Mouse (Mus musculus) forebrain, embryonic 15.5 days (tissue): ENCODE results near the gene Sass6. TPM values are rescaled to one million over a fixed set of nuclear protein-coding genes. Genes with fewer than 3 reads are reported as not detected.
"Not testable (repeated sequence)": the region's sequence is repeated elsewhere in the genome, so short reads cannot be mapped to it uniquely, and the experiment has no call there.

Experiments
- ATAC-seq: fragments of 200-750 bp; cut with Nextera tagmentation; replicated peaks from 2 replicates; pipeline ENCODE4 v1.8.0; 2017; ENCODE audit warnings: mild to moderate bottlenecking, moderate TSS enrichment, moderate library complexity
- H3K27ac ChIP-seq: fragments of 300-500 bp; sonication (generic); replicated peaks from 2 replicates; pipeline ENCODE4 v1.5.1; 2015; ENCODE audit warnings: mild to moderate bottlenecking, inconsistent platforms
- H3K27me3 ChIP-seq: fragments of 300-500 bp; sonication (generic); 2 replicates; pipeline ENCODE4 v1.6.1; 2015; ENCODE audit warnings: inconsistent platforms
- H3K36me3 ChIP-seq: fragments of 300-500 bp; sonication (generic); 2 replicates; pipeline ENCODE4 v1.6.1; 2015; ENCODE audit warnings: mild to moderate bottlenecking, inconsistent platforms
- H3K4me1 ChIP-seq: fragments of 300-500 bp; sonication (generic); 2 replicates; pipeline ENCODE4 v1.6.1; 2015; ENCODE audit warnings: inconsistent platforms
- H3K4me2 ChIP-seq: fragments of 300-500 bp; sonication (generic); replicated peaks from 2 replicates; pipeline ENCODE4 v1.6.1; 2015; ENCODE audit warnings: mild to moderate bottlenecking, inconsistent platforms
- H3K4me3 ChIP-seq: fragments of 300-500 bp; sonication (generic); 2 replicates; pipeline ENCODE4 v1.5.1; 2015; ENCODE audit warnings: mild to moderate bottlenecking, inconsistent platforms
- H3K9ac ChIP-seq: fragments of 300-500 bp; sonication (generic); replicated peaks from 2 replicates; pipeline ENCODE4 v1.6.1; 2015; ENCODE audit warnings: mild to moderate bottlenecking, inconsistent platforms
- H3K9me3 ChIP-seq: fragments of 300-500 bp; sonication (generic); 2 replicates; pipeline ENCODE4 v1.6.1; 2016; ENCODE audit warnings: inconsistent platforms
- WGBS: fragments of 180-500 bp; shearing (Covaris S2); methylation state at CpG from one replicate; pipeline ENCODE4 v1.1.7; 2015; ENCODE audit warnings: mixed read lengths; 5-methylcytosine and 5-hydroxymethylcytosine counted together
- polyA plus RNA-seq: library from polyadenylated mRNA; unstranded; fragments of >200 nt; fragmentation: Nextera tagmentation; extraction: Ambion mirVana; gene quantifications from 2 replicates; pipeline ENCODE4 v1.2.1, GENCODE M21; 2015

Sass6 gene
- polyA plus RNA-seq, 1 experiment from 2014 or later = 20.1 TPM

DNA sequence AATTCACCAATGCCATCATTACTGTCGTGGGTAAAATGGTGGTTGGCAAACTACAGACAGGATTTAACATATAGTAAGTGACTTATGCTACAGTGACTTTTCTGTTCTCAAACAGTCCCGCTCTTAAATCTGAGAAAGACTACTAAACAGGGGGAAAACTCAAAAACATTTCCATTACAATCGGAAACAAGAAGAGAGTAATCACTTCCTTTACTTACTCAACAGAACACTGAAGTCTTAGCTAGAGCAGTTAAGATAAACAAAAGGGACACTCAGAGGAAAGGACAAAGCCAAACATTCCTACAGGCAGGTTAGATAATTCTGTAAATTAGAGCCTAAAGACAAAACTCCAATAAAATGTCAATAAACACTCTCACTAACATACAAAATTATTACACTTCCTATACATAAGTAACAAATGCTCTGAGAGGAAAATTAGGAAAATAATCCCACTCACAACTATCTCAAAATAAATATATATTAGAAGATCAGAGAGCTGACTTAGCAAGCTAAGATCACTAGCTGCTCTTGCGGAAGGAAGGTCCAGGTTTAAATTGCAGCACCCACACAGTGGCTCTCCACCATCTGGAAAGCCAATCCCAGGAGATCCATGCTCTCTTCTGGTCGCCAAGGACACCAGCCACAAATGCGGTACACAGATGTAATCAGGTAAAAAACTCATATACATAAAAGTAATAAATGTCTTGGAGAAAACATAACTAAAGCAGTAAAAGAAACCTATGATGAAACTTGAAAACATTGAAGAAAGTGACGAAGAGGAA, 61.6 kb downstream of the Sass6 start:
- Histone ChIP-seq H3K36me3 (no peaks in the 10 kb centered on the region), H3K27ac (no peak overlapping the region), H3K9me3 (no peaks in the 10 kb centered on the region), H3K9ac (no peak overlapping the region), H3K4me1 (peaks cover 55% of the 10 kb centered on the region), H3K27me3 (no peaks in the 10 kb centered on the region), H3K4me3 (no peak overlapping the region), H3K4me2 (no peak overlapping the region)
- no peak for ATAC-seq
- 77% methylated on average over 7 of the region's 7 CpGs for WGBS

DNA sequence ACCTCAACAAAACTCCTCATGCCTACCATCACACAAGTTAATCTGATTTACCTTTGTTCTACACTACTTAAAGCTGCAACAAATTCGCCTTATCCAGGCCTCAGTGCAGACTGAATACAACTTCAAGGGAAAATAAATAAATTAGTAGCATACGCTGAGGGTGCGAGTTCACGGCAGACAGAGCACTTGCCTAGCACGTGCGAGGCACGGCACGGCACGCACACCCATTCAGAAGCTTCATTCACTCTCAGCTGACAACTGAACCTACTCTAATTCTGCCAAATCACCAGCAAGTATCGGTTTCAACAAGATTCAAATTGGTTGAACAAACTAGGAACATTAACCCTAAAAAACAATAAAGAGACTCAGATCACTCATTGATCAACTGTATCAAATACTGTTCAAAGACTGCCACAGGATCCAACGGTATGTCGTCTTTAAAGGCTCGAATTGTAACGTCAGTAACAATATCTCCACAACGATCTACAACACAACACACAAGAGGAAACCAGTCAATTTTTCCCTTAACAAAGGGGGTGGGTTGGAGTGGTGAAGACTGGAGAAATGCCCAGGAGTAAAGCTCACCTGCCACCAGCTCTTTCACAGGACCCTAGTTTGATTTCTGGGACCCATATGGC, 64.3 kb downstream of the Sass6 start:
- Histone ChIP-seq H3K36me3 (no peaks in the 10 kb centered on the region), H3K27me3 (no peaks in the 10 kb centered on the region), H3K4me3 (no peak overlapping the region), H3K4me1 (peaks cover 43% of the 10 kb centered on the region), H3K9me3 (no peaks in the 10 kb centered on the region), H3K9ac (no peak overlapping the region), H3K27ac (no peak overlapping the region), H3K4me2 (no peak overlapping the region)
- WGBS = 68% methylated on average over 15 of the region's 15 CpGs
- no peak for ATAC-seq

DNA sequence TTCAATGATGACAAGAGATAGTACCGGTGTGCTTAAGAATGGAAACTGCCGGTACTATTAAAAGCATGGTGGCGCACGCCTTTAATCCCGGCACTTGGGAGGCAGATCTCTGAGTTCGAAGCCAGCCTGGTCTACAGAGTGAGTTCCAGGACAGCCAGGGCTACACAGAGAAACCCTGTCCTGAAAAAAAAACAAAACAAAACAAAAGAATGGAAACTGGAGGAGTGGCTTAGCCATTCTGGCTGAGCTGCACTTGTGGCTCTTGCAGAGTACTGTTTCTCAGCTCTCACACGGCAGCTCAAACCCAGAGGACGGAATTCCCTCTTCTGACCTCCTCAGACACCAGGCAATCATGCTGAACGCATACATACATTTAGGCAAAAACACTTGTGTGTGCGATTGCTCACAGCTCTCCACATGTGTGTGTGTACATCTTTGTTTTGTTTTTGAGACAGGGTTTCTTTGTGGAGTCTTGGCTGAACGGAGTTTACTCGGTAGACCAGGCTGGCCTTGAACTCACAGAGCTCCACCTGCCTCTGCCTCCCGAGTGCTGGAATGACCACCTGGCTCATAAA, 65.2 kb downstream of the Sass6 start:
- no peak overlapping the region for H3K4me3 ChIP-seq
- 79% methylated on average over 13 of the region's 13 CpGs for WGBS
- H3K27ac ChIP-seq = no peak overlapping the region
- H3K27me3 ChIP-seq = no peaks in the 10 kb centered on the region
- H3K4me1 ChIP-seq = peaks cover 43% of the 10 kb centered on the region
- no peak overlapping the region for H3K9ac ChIP-seq
- no peak for ATAC-seq
- no peaks in the 10 kb centered on the region for H3K36me3 ChIP-seq
- no peaks in the 10 kb centered on the region for H3K9me3 ChIP-seq
- peak overlapping the region; percentile 55; the same call in 1 of the 2 replicates for H3K4me2 ChIP-seq

DNA sequence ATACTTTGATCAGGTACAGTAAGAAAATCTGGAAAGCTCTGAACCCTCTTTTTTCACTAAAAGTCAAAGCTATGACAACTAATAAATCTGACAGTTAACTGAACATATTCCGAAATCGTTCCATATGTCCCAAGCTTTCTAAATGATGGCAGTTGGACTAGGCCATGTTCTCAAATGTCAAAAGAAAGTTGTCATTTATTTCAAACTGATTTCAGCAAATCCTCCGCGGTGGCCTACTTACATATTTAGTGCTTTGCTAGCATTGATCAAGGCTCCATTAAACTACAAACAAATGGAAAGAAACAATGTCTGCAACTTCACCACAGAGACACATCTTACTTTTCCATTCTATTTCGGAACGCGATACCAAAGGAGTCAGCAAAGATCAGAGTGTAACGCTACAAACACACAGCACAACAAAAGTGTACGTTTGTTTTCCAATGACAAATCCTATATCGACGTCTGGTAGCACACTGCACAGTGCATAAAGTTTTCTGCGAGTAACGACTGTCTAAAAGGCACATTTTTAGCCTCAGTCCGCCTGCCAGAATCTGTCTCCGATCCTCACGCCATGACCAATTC, 66.6 kb downstream of the Sass6 start:
- peak overlapping the region; percentile 55 for H3K4me2 ChIP-seq
- H3K4me1 ChIP-seq = peaks cover 43% of the 10 kb centered on the region
- WGBS = 6% methylated on average over 16 of the region's 16 CpGs
- ATAC-seq = no peak; the same call in 1 of the 2 replicates
- no peaks in the 10 kb centered on the region for H3K27me3 ChIP-seq
- peak overlapping the region; percentile 73 for H3K9ac ChIP-seq
- peak overlapping the region; percentile 70 for H3K4me3 ChIP-seq
- H3K27ac ChIP-seq = peak overlapping the region; percentile 89
- no peaks in the 10 kb centered on the region for H3K36me3 ChIP-seq
- no peaks in the 10 kb centered on the region for H3K9me3 ChIP-seq

DNA sequence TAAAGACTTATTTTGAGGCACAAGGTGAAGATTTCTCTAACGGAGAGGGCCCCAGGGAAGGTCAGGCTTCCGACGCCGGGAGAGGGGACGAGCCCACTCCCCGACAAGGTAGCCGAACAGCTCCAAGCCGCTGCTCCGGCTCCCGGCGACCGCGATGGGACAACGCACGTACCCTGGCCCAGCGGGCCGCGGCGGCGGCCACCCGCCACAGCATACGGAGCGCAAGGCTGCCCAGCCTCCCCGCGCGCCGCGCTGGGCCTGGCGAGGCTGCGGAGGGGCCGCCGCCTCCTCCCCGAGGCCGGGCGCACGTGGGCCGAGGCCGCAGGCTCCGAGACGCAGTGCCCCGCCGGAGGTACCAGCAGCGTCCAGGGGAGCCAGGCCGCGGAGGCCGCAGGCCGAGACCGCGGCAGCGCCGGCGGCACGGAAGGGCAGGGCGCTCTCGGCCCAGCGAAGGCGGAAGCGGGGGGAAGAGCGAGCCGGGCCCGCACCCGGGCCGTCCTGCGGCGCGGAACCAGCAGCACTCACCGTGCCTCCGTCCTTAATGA, 67.2 kb downstream of the Sass6 start:
- Histone ChIP-seq H3K27ac (peak overlapping the region; percentile 89), H3K4me3 (peak overlapping the region; percentile 70), H3K9me3 (no peaks in the 10 kb centered on the region), H3K4me1 (peaks cover 43% of the 10 kb centered on the region), H3K27me3 (no peaks in the 10 kb centered on the region), H3K9ac (peak overlapping the region; percentile 73), H3K4me2 (peak overlapping the region; percentile 55), H3K36me3 (no peaks in the 10 kb centered on the region)
- WGBS = under 1% methylated on average over 58 of the region's 68 CpGs
- peak; percentile 90 for ATAC-seq

DNA sequence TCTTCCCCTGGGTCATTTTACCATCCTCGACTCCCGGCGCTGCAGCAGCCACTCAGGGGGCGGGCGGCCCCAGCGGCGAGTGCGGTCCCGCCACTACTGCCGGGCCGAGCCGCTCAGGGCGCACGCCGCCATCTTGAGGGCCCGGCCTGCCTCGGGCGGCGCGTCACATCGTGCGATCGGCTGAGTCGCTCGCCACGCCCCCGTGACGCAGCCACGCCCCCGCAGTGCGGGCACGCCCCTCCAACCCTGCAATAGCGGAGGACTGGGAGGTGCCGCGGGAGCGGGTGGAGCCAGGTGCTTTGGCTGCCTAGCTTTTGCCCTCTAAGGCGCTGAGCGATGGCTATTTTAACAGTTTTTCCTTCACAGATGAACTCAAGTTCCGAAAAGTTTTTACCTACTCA, 67.7 kb downstream of the Sass6 start, which contains the start of gene Mfsd14a:
Gene Mfsd14a (minus strand): TSS at position 215 of the 401 bp plus-strand sequence.
- peak within 1 kb of the TSS; percentile 89 for H3K27ac ChIP-seq
- H3K27me3 ChIP-seq = no peaks in the 10 kb centered on the region
- H3K9ac ChIP-seq = peak within 1 kb of the TSS; percentile 73
- peak; percentile 99 for ATAC-seq
- peaks cover 38% of the 10 kb centered on the region for H3K4me1 ChIP-seq
- H3K9me3 ChIP-seq = no peaks in the 10 kb centered on the region
- H3K4me2 ChIP-seq = peak within 1 kb of the TSS; percentile 55
- WGBS = under 1% methylated on average over 39 of the region's 39 CpGs
- no peaks in the 10 kb centered on the region for H3K36me3 ChIP-seq
- H3K4me3 ChIP-seq = peak within 1 kb of the TSS; percentile 70

DNA sequence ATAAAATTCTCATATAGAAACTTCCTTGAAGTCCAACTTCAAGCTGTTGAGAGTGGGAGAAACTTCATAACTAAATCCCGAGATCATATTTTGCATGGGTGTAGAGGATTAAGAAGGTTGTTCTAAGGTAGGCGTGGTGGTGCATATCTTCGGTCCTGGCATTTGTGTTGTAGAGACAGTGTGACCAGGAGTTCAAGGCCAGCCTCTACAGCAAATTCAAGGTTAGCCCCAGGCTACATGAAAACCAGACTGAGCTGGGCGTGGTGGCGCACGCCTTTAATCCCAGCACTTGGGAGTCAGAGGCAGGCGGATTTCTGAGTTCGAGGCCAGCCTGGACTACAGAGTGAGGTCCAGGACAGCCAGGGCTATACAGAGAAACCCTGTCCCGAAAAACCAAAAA, 69.5 kb downstream of the Sass6 start:
- not testable (repeated sequence) for H3K27ac ChIP-seq, H3K4me3 ChIP-seq, H3K9ac ChIP-seq, H3K27me3 ChIP-seq, ATAC-seq, H3K36me3 ChIP-seq, H3K9me3 ChIP-seq, H3K4me2 ChIP-seq
- peaks cover 26% of the 10 kb centered on the region for H3K4me1 ChIP-seq
- 94% methylated on average over 9 of the region's 9 CpGs for WGBS

Other genes with a start within 250 kb of the Sass6 start
- 8.5 TPM in 2 replicates for gene Cdc14a, start 170.9 kb upstream of the Sass6 start, polyA plus RNA-seq
- 103 and 107 TPM in 2 replicates for gene Rtca, start 86.8 kb upstream of the Sass6 start, polyA plus RNA-seq
- 13.3 and 14.6 TPM in 2 replicates for gene Dbt, start 81.9 kb upstream of the Sass6 start, polyA plus RNA-seq
- gene Lrrc39, start 32.0 kb upstream of the Sass6 start, polyA plus RNA-seq = 0.42 and 0.54 TPM in 2 replicates
- 25.3 and 28.8 TPM in 2 replicates for gene Trmt13, start 19.6 kb downstream of the Sass6 start, polyA plus RNA-seq
- gene Mfsd14a, start 67.7 kb downstream of the Sass6 start, polyA plus RNA-seq = 71.1 and 73.8 TPM in 2 replicates
- 0.32 TPM in 1 of 2 replicates, not detected in the other for gene Gm43191, start 86.3 kb downstream of the Sass6 start, polyA plus RNA-seq
- gene Slc35a3, start 117.8 kb downstream of the Sass6 start, polyA plus RNA-seq = 6.0 and 6.6 TPM in 2 replicates
- gene Agl, start 213.2 kb downstream of the Sass6 start, polyA plus RNA-seq = 13.4 and 14.4 TPM in 2 replicates